Comparison of ENCODE assay signal across 29 mouse cellular contexts in genomic region chr12:45476881-45477280, GRCm38 (mm10).
DNase-seq lines count a peak whose midpoint lies in the region; ATAC-seq lines count a peak whose summit lies in the region.
"Had no signal": no experiment of that assay in that cellular context is flagged by ENCODE, and none has a peak within 500 bp of the region (broad histone marks: within the 10 kb centered on the region; RNA-seq: fewer than 3 reads in every experiment).

No protein-coding gene starts in this region.

- no peak for ATAC-seq in kidney, embryonic 16.5 days (ENCODE audit: low FRiP score, low TSS enrichment)
- ATAC-seq: forebrain, embryonic 14.5 days; forebrain, postnatal 0 days; hindbrain, embryonic 16.5 days; intestine, embryonic 15.5 days; Patski had no signal

- H3K4me1 ChIP-seq in kidney, embryonic 16.5 days (ENCODE audit: insufficient read depth, low read length) = no peaks in the 10 kb centered on the region
- H3K4me1 ChIP-seq: embryonic facial prominence, embryonic 12.5 days; embryonic facial prominence, embryonic 15.5 days; heart, embryonic 12.5 days; heart, embryonic 15.5 days; hindbrain, embryonic 10.5 days; hindbrain, embryonic 13.5 days; intestine, embryonic 15.5 days had no signal

- H3K36me3 ChIP-seq in kidney, embryonic 16.5 days (ENCODE audit: insufficient read depth, low read length) = no peaks in the 10 kb centered on the region
- H3K36me3 ChIP-seq: embryonic facial prominence, embryonic 12.5 days; embryonic facial prominence, embryonic 15.5 days; G1E; heart, embryonic 12.5 days; heart, embryonic 15.5 days; hindbrain, embryonic 10.5 days; hindbrain, embryonic 13.5 days; intestine, embryonic 15.5 days had no signal

- no peaks in the 10 kb centered on the region for H3K9me3 ChIP-seq in kidney, embryonic 16.5 days (ENCODE audit: low read length)
- H3K9me3 ChIP-seq: embryonic facial prominence, embryonic 12.5 days; embryonic facial prominence, embryonic 15.5 days; G1E; heart, embryonic 12.5 days; heart, embryonic 15.5 days; hindbrain, embryonic 10.5 days; hindbrain, embryonic 13.5 days; intestine, embryonic 15.5 days had no signal

- no peak overlapping the region for H3K4me3 ChIP-seq in kidney, embryonic 16.5 days (ENCODE audit: low read length)
- H3K4me3 ChIP-seq: embryonic facial prominence, embryonic 12.5 days; embryonic facial prominence, embryonic 15.5 days; gastrocnemius, adult 2 months; heart, embryonic 12.5 days; heart, embryonic 15.5 days; hindbrain, embryonic 10.5 days; hindbrain, embryonic 13.5 days; intestine, embryonic 15.5 days had no signal

- no peak overlapping the region for H3K9ac ChIP-seq in kidney, embryonic 16.5 days (replicated peaks; ENCODE audit: low read length)
- H3K9ac ChIP-seq: embryonic facial prominence, embryonic 12.5 days; embryonic facial prominence, embryonic 15.5 days; forebrain, postnatal 0 days; heart, embryonic 12.5 days; heart, embryonic 15.5 days; hindbrain, embryonic 13.5 days; intestine, embryonic 15.5 days had no signal

- no peak overlapping the region for H3K27ac ChIP-seq in kidney, embryonic 16.5 days (ENCODE audit: low read length)
- H3K27ac ChIP-seq: embryonic facial prominence, embryonic 12.5 days; embryonic facial prominence, embryonic 15.5 days; gastrocnemius, adult 2 months; heart, embryonic 15.5 days; hindbrain, embryonic 10.5 days; hindbrain, embryonic 13.5 days; intestine, embryonic 15.5 days had no signal

- no peak overlapping the region for H3K4me2 ChIP-seq in kidney, embryonic 16.5 days (replicated peaks; ENCODE audit: low read depth, low read length)
- H3K4me2 ChIP-seq: embryonic facial prominence, embryonic 12.5 days; embryonic facial prominence, embryonic 15.5 days; heart, embryonic 12.5 days; heart, embryonic 15.5 days; hindbrain, embryonic 13.5 days; intestine, embryonic 15.5 days had no signal

- peak; percentile 53 for DNase-seq in adrenal gland, adult 2 months
- DNase-seq in adrenal gland, adult 18-20 months (ENCODE audit: low spot score in 2 of 2) = no peak
- peak; percentile 10 for DNase-seq in kidney, postnatal 14 days
- peak; percentile 37 for DNase-seq in adrenal gland, postnatal 25 days
- no peak for DNase-seq in cerebellum, postnatal 4 days (ENCODE audit: low spot score in 2 of 2)
- DNase-seq in retina, embryonic 14.5 days (ENCODE audit: low spot score) = no peak
- DNase-seq: B cell, adult 2 months; cerebellum, adult 18-20 months; cerebellum, adult 9-10 months; cerebellum, postnatal 14 days; forebrain, postnatal 0 days; gastrocnemius, adult 2 months; gastrocnemius, postnatal 14 days; heart, adult 18-20 months; heart, postnatal 10 days; heart, postnatal 36 days had no signal

- H3K27me3 ChIP-seq in kidney, embryonic 16.5 days (ENCODE audit: insufficient read depth, low read length) = no peaks in the 10 kb centered on the region
- H3K27me3 ChIP-seq: CH12.LX; embryonic facial prominence, embryonic 12.5 days; embryonic facial prominence, embryonic 15.5 days; heart, embryonic 12.5 days; heart, embryonic 15.5 days; hindbrain, embryonic 13.5 days; intestine, embryonic 15.5 days had no signal

Comparison
In these comparisons a context has a peak if more than half of its experiments do, and no peak if none do; other contexts are left out.
1. DNase-seq: peak in adrenal gland, adult 2 months (single experiment), kidney, postnatal 14 days (single experiment) and adrenal gland, postnatal 25 days (single experiment); none in adrenal gland, adult 18-20 months (0 of 2), cerebellum, postnatal 4 days (0 of 2) and retina, embryonic 14.5 days (single experiment).